Mouse (Mus musculus): ENCODE results near the gene Hdac7.

Hdac7 gene

GRCm38 (mm10) chr15:97858431-97858830, 14.1 kb upstream of the Hdac7 start:
- no peak for DNase-seq (ENCODE audit: low read depth in 2 of 2, low spot score in 2 of 2)

GRCm38 (mm10) chr15:97854551-97854950, 10.2 kb upstream of the Hdac7 start:
- no peak for DNase-seq (ENCODE audit: low read depth in 2 of 2, low spot score in 2 of 2)

- DNase-seq (ENCODE audit: low read depth in 2 of 2, low spot score in 2 of 2), result no peak
Measured at GRCm38 (mm10) chr15:97854059-97854458, 9.8 kb upstream of the Hdac7 start.

- no peak for DNase-seq (ENCODE audit: low read depth in 2 of 2, low spot score in 2 of 2)
Measured at GRCm38 (mm10) chr15:97852291-97852690, 8.0 kb upstream of the Hdac7 start.

- DNase-seq (ENCODE audit: low read depth in 2 of 2, low spot score in 2 of 2), result no peak
Measured at GRCm38 (mm10) chr15:97851011-97851410, 6.7 kb upstream of the Hdac7 start.

GRCm38 (mm10) chr15:97850441-97850840, 6.1 kb upstream of the Hdac7 start:
- peak; percentile 33 to 51 for DNase-seq (ENCODE audit: low read depth in 2 of 2, low spot score in 2 of 2)

- peak; percentile 83 to 86 for DNase-seq (ENCODE audit: low read depth in 2 of 2, low spot score in 2 of 2)
Measured at GRCm38 (mm10) chr15:97849116-97849911, 5.0 kb upstream of the Hdac7 start.

- DNase-seq (ENCODE audit: low read depth in 2 of 2, low spot score in 2 of 2), result no peak
Measured at GRCm38 (mm10) chr15:97847866-97848265, 3.6 kb upstream of the Hdac7 start.

GRCm38 (mm10) chr15:97847285-97847684, 3.0 kb upstream of the Hdac7 start:
- DNase-seq (ENCODE audit: low read depth in 2 of 2, low spot score in 2 of 2), result no peak

- DNase-seq (ENCODE audit: low read depth in 2 of 2, low spot score in 2 of 2), result no peak
Measured at GRCm38 (mm10) chr15:97846121-97846882, 2.0 kb upstream of the Hdac7 start.

- no peak for DNase-seq (ENCODE audit: low read depth in 2 of 2, low spot score in 2 of 2)
Measured at GRCm38 (mm10) chr15:97843247-97843651, 1.1 kb downstream of the Hdac7 start.

- peak; percentile 41 to 56 for DNase-seq (ENCODE audit: low read depth in 2 of 2, low spot score in 2 of 2)
Measured at GRCm38 (mm10) chr15:97842058-97842457, 2.2 kb downstream of the Hdac7 start.

GRCm38 (mm10) chr15:97841383-97841782, 2.9 kb downstream of the Hdac7 start:
- DNase-seq (ENCODE audit: low read depth in 2 of 2, low spot score in 2 of 2), result no peak

GRCm38 (mm10) chr15:97840781-97841180, 3.5 kb downstream of the Hdac7 start:
- no peak for DNase-seq (ENCODE audit: low read depth in 2 of 2, low spot score in 2 of 2)

- no peak for DNase-seq (ENCODE audit: low read depth in 2 of 2, low spot score in 2 of 2)
Measured at GRCm38 (mm10) chr15:97839991-97840455, 4.3 kb downstream of the Hdac7 start.

GRCm38 (mm10) chr15:97839473-97839872, 4.8 kb downstream of the Hdac7 start:
- DNase-seq (ENCODE audit: low read depth in 2 of 2, low spot score in 2 of 2), result no peak

GRCm38 (mm10) chr15:97839012-97839411, 5.3 kb downstream of the Hdac7 start:
- DNase-seq (ENCODE audit: low read depth in 2 of 2, low spot score in 2 of 2), result no peak

GRCm38 (mm10) chr15:97838395-97838794, 5.9 kb downstream of the Hdac7 start:
- no peak for DNase-seq (ENCODE audit: low read depth in 2 of 2, low spot score in 2 of 2)

- DNase-seq (ENCODE audit: low read depth in 2 of 2, low spot score in 2 of 2), result no peak
Measured at GRCm38 (mm10) chr15:97837491-97838061, 6.7 kb downstream of the Hdac7 start.

GRCm38 (mm10) chr15:97836894-97837247, 7.4 kb downstream of the Hdac7 start:
- no peak for DNase-seq (ENCODE audit: low read depth in 2 of 2, low spot score in 2 of 2)

GRCm38 (mm10) chr15:97836153-97836893, 8.0 kb downstream of the Hdac7 start:
- DNase-seq (ENCODE audit: low read depth in 2 of 2, low spot score in 2 of 2), result peak; percentile 56 to 67
